Mouse (Mus musculus) kidney, adult 2 months (tissue): ENCODE measurements at regions not wholly inside any gene's neighbourhood (a gene's known extent, or its start where the extent isn't known, plus 50 kb on each side); places are given as distances from the start of the nearest gene placed in this dataset.

Experiments used
- DNase-seq: peaks from one replicate; pipeline ENCODE4 v3.0.0; 2021
- H3K27ac ChIP-seq: fragments of 200-500 bp; 2 replicates; pipeline ENCODE4 v1.5.1; 2012; ENCODE audit warnings: low read depth, low read length, control low read depth, inconsistent platforms; ENCODE audit not compliant: insufficient read depth
- H3K27me3 ChIP-seq: fragments of 200-500 bp; replicated peaks from 2 replicates; pipeline ENCODE4 v1.6.1; 2012; ENCODE audit warnings: mild to moderate bottlenecking, moderate library complexity, low read length, inconsistent platforms; ENCODE audit not compliant: control insufficient read depth, insufficient read depth
- H3K36me3 ChIP-seq: fragments of 200-500 bp; 2 replicates; pipeline ENCODE4 v1.6.1; 2012; ENCODE audit warnings: mild to moderate bottlenecking, moderate library complexity, low read length, inconsistent platforms; ENCODE audit not compliant: control insufficient read depth, insufficient read depth
- H3K4me1 ChIP-seq: fragments of 200-500 bp; 2 replicates; pipeline ENCODE4 v1.6.1; 2011; ENCODE audit warnings: low read length; ENCODE audit not compliant: control insufficient read depth, insufficient read depth
- H3K4me3 ChIP-seq: fragments of 200-500 bp; 2 replicates; pipeline ENCODE4 v1.5.1; 2011; ENCODE audit warnings: mild to moderate bottlenecking, low read depth, low read length, control low read depth; ENCODE audit not compliant: insufficient read depth
- CTCF ChIP-seq: fragments of 200-500 bp; conservative IDR thresholded peaks from 2 replicates; pipeline ENCODE4 v1.5.1; 2011; ENCODE audit warnings: low read depth, mild to moderate bottlenecking, control low read depth, low read length, moderate library complexity, mixed read lengths; ENCODE audit not compliant: insufficient read depth, insufficient read length
- POLR2A ChIP-seq: fragments of 200-500 bp; IDR thresholded peaks from one replicate; pipeline ENCODE4 v1.6.1; 2011; ENCODE audit warnings: low read depth, low read length, control low read depth
- WGBS: fragments of 180-500 bp; shearing (Covaris S2); methylation state at CpG from one replicate; pipeline ENCODE4 v1.1.7; 2018; 5-methylcytosine and 5-hydroxymethylcytosine counted together

GRCm38 (mm10) chr3:115615994-115616598 is 98.8 kb downstream of the S1pr1 start:
- H3K4me1 ChIP-seq = no peaks in the 10 kb centered on the region
- no peaks in the 10 kb centered on the region for H3K36me3 ChIP-seq
- H3K4me3 ChIP-seq = no peak overlapping the region
- no peak for DNase-seq
- 41% methylated on average over 7 of the region's 7 CpGs for WGBS
- no peak for TF ChIP-seq POLR2A
- TF ChIP-seq CTCF = peak; percentile 54; the same call in 1 of the 2 replicates
- H3K27ac ChIP-seq = no peak overlapping the region
- H3K27me3 ChIP-seq = no peaks in the 10 kb centered on the region

- Histone ChIP-seq H3K27ac (no peak overlapping the region), H3K27me3 (no peaks in the 10 kb centered on the region), H3K4me3 (no peak overlapping the region), H3K4me1 (no peaks in the 10 kb centered on the region), H3K36me3 (no peaks in the 10 kb centered on the region)
- no peak for DNase-seq
- TF ChIP-seq CTCF (no peak), POLR2A (no peak)
- WGBS = 89% methylated on average over 6 of the region's 6 CpGs
These were observed 102.0 kb downstream of the S1pr1 start for GRCm38 (mm10) chr3:115612859-115613258.

- TF ChIP-seq CTCF = no peak
- no peak for TF ChIP-seq POLR2A
- H3K27me3 ChIP-seq = no peaks in the 10 kb centered on the region
- DNase-seq = no peak
- no peak overlapping the region for H3K27ac ChIP-seq
- 87% methylated on average over 5 of the region's 5 CpGs for WGBS
- no peaks in the 10 kb centered on the region for H3K4me1 ChIP-seq
- no peaks in the 10 kb centered on the region for H3K36me3 ChIP-seq
- H3K4me3 ChIP-seq = no peak overlapping the region
These were observed 106.8 kb downstream of the S1pr1 start for GRCm38 (mm10) chr3:115608087-115608486.

GRCm38 (mm10) chr3:115604734-115605279 is 110.1 kb downstream of the S1pr1 start:
- Histone ChIP-seq H3K27me3 (no peaks in the 10 kb centered on the region), H3K4me3 (no peak overlapping the region), H3K4me1 (no peaks in the 10 kb centered on the region), H3K27ac (no peak overlapping the region), H3K36me3 (no peaks in the 10 kb centered on the region)
- 37% methylated on average over 5 of the region's 5 CpGs for WGBS
- no peak for TF ChIP-seq CTCF
- DNase-seq = no peak

- no peak for DNase-seq
- Histone ChIP-seq H3K4me1 (no peaks in the 10 kb centered on the region), H3K27me3 (no peaks in the 10 kb centered on the region), H3K36me3 (no peaks in the 10 kb centered on the region), H3K4me3 (no peak overlapping the region), H3K27ac (no peak overlapping the region)
- TF ChIP-seq POLR2A = no peak
- TF ChIP-seq CTCF = no peak
- 62% methylated on average over 7 of the region's 7 CpGs for WGBS
These were observed 110.6 kb downstream of the S1pr1 start for GRCm38 (mm10) chr3:115604267-115604666.

GRCm38 (mm10) chr3:115603803-115604202 is 111.1 kb downstream of the S1pr1 start:
- WGBS = 81% methylated on average over 3 of the region's 3 CpGs

GRCm38 (mm10) chr3:115599281-115599680 is 115.6 kb downstream of the S1pr1 start:
- no peak for DNase-seq
- 93% methylated on average over 2 of the region's 2 CpGs for WGBS
- no peak for TF ChIP-seq CTCF
- TF ChIP-seq POLR2A = no peak
- H3K4me1 ChIP-seq = no peaks in the 10 kb centered on the region
- no peaks in the 10 kb centered on the region for H3K36me3 ChIP-seq
- no peaks in the 10 kb centered on the region for H3K27me3 ChIP-seq
- H3K27ac ChIP-seq = no peak overlapping the region
- no peak overlapping the region for H3K4me3 ChIP-seq

More at GRCm38 (mm10) chr3:115603803-115604202, 111.1 kb downstream of the S1pr1 start:
- no peak for TF ChIP-seq CTCF
- TF ChIP-seq POLR2A = no peak
- no peak for DNase-seq
- H3K4me3 ChIP-seq = no peak overlapping the region
- H3K27me3 ChIP-seq = no peaks in the 10 kb centered on the region
- no peaks in the 10 kb centered on the region for H3K4me1 ChIP-seq
- no peaks in the 10 kb centered on the region for H3K36me3 ChIP-seq
- H3K27ac ChIP-seq = no peak overlapping the region

GRCm38 (mm10) chr3:115596523-115596922 is 118.3 kb downstream of the S1pr1 start:
- WGBS = 28% methylated on average over 6 of the region's 6 CpGs
- no peaks in the 10 kb centered on the region for H3K27me3 ChIP-seq
- peak; percentile 70 for DNase-seq

More at GRCm38 (mm10) chr3:115596523-115596922, 118.3 kb downstream of the S1pr1 start:
- Histone ChIP-seq H3K36me3 (no peaks in the 10 kb centered on the region), H3K27ac (no peak overlapping the region), H3K4me1 (no peaks in the 10 kb centered on the region), H3K4me3 (no peak overlapping the region)
- no peak for TF ChIP-seq POLR2A
- TF ChIP-seq CTCF = peak; percentile 96
